Mouse (Mus musculus): Measurements from ENCODE around the gene Vav3. TPM values are rescaled to one million over a fixed set of nuclear protein-coding genes. Genes with fewer than 3 reads are reported as not detected.

Gene Vav3
- polyA plus RNA-seq, 1 experiment from 2014 or later: 10.4 TPM

GRCm38 (mm10) chr3:109480625-109481024 is 140.2 kb downstream of the Vav3 start:
- Histone ChIP-seq H3K4me1 (replicated peaks; ENCODE audit: control insufficient read depth, insufficient read depth, low read length) (no peaks in the 10 kb centered on the region), H3K9ac (ENCODE audit: low read depth, low read length) (no peak overlapping the region), H3K27ac (ENCODE audit: low read depth, low read length) (no peak overlapping the region), H3K4me3 (ENCODE audit: low read depth, low read length) (no peak overlapping the region), H3K27me3 (replicated peaks; ENCODE audit: control insufficient read depth, insufficient read depth, low read length) (no peaks in the 10 kb centered on the region), H3K36me3 (ENCODE audit: control insufficient read depth, insufficient read depth) (no peaks in the 10 kb centered on the region), H3K9me3 (ENCODE audit: control insufficient read depth) (no peaks in the 10 kb centered on the region), H3K4me2 (replicated peaks; ENCODE audit: low read depth) (no peak overlapping the region)
- no peak for TF ChIP-seq CTCF (IDR thresholded peaks at IDR 0.05; ENCODE audit: low read depth)
- 31% methylated on average over 2 of the region's 2 CpGs for WGBS
- no peak for ATAC-seq

GRCm38 (mm10) chr3:109486786-109487185 is 146.3 kb downstream of the Vav3 start:
- no peak overlapping the region for H3K4me3 ChIP-seq (ENCODE audit: low read depth, low read length)
- no peak for TF ChIP-seq CTCF (IDR thresholded peaks at IDR 0.05; ENCODE audit: low read depth)
- H3K9ac ChIP-seq (ENCODE audit: low read depth, low read length): no peak overlapping the region
- H3K4me2 ChIP-seq (replicated peaks; ENCODE audit: low read depth): no peak overlapping the region
- no peaks in the 10 kb centered on the region for H3K9me3 ChIP-seq (ENCODE audit: control insufficient read depth)
- no peak for ATAC-seq
- no peaks in the 10 kb centered on the region for H3K36me3 ChIP-seq (ENCODE audit: control insufficient read depth, insufficient read depth)
- H3K27me3 ChIP-seq (replicated peaks; ENCODE audit: control insufficient read depth, insufficient read depth, low read length): no peaks in the 10 kb centered on the region
- no peaks in the 10 kb centered on the region for H3K4me1 ChIP-seq (replicated peaks; ENCODE audit: control insufficient read depth, insufficient read depth, low read length)
- WGBS: 74% methylated on average over 3 of the region's 3 CpGs
- H3K27ac ChIP-seq (ENCODE audit: low read depth, low read length): no peak overlapping the region

GRCm38 (mm10) chr3:109487823-109488222 is 147.4 kb downstream of the Vav3 start:
- 92% methylated on average over 4 of the region's 4 CpGs for WGBS
- Histone ChIP-seq H3K4me1 (replicated peaks; ENCODE audit: control insufficient read depth, insufficient read depth, low read length) (no peaks in the 10 kb centered on the region), H3K27me3 (replicated peaks; ENCODE audit: control insufficient read depth, insufficient read depth, low read length) (no peaks in the 10 kb centered on the region), H3K4me2 (replicated peaks; ENCODE audit: low read depth) (no peak overlapping the region), H3K27ac (ENCODE audit: low read depth, low read length) (no peak overlapping the region), H3K4me3 (ENCODE audit: low read depth, low read length) (no peak overlapping the region), H3K9ac (ENCODE audit: low read depth, low read length) (no peak overlapping the region), H3K9me3 (ENCODE audit: control insufficient read depth) (no peaks in the 10 kb centered on the region), H3K36me3 (ENCODE audit: control insufficient read depth, insufficient read depth) (no peaks in the 10 kb centered on the region)
- TF ChIP-seq CTCF (IDR thresholded peaks at IDR 0.05; ENCODE audit: low read depth): no peak
- ATAC-seq: no peak

- H3K4me1 ChIP-seq (replicated peaks; ENCODE audit: control insufficient read depth, insufficient read depth, low read length): no peaks in the 10 kb centered on the region
- ATAC-seq: no peak
- H3K27ac ChIP-seq (ENCODE audit: low read depth, low read length): no peak overlapping the region
- H3K4me3 ChIP-seq (ENCODE audit: low read depth, low read length): no peak overlapping the region
- H3K9me3 ChIP-seq (ENCODE audit: control insufficient read depth): no peaks in the 10 kb centered on the region
- 68% methylated on average over 4 of the region's 4 CpGs for WGBS
- no peak overlapping the region for H3K4me2 ChIP-seq (replicated peaks; ENCODE audit: low read depth)
- no peak overlapping the region for H3K9ac ChIP-seq (ENCODE audit: low read depth, low read length)
- no peak for TF ChIP-seq CTCF (IDR thresholded peaks at IDR 0.05; ENCODE audit: low read depth)
- no peaks in the 10 kb centered on the region for H3K36me3 ChIP-seq (ENCODE audit: control insufficient read depth, insufficient read depth)
- H3K27me3 ChIP-seq (replicated peaks; ENCODE audit: control insufficient read depth, insufficient read depth, low read length): no peaks in the 10 kb centered on the region
These were observed 148.3 kb downstream of the Vav3 start for GRCm38 (mm10) chr3:109488750-109489171.

GRCm38 (mm10) chr3:109490561-109491296 is 150.3 kb downstream of the Vav3 start:
- Histone ChIP-seq H3K4me3 (ENCODE audit: low read depth, low read length) (no peak overlapping the region), H3K9me3 (ENCODE audit: control insufficient read depth) (no peaks in the 10 kb centered on the region), H3K4me2 (replicated peaks; ENCODE audit: low read depth) (no peak overlapping the region), H3K36me3 (ENCODE audit: control insufficient read depth, insufficient read depth) (no peaks in the 10 kb centered on the region), H3K4me1 (replicated peaks; ENCODE audit: control insufficient read depth, insufficient read depth, low read length) (no peaks in the 10 kb centered on the region), H3K27ac (ENCODE audit: low read depth, low read length) (no peak overlapping the region), H3K27me3 (replicated peaks; ENCODE audit: control insufficient read depth, insufficient read depth, low read length) (no peaks in the 10 kb centered on the region), H3K9ac (ENCODE audit: low read depth, low read length) (no peak overlapping the region)
- 72% methylated on average over 11 of the region's 11 CpGs for WGBS
- no peak for ATAC-seq
- TF ChIP-seq CTCF (IDR thresholded peaks at IDR 0.05; ENCODE audit: low read depth): no peak

- H3K4me1 ChIP-seq (replicated peaks; ENCODE audit: control insufficient read depth, insufficient read depth, low read length): no peaks in the 10 kb centered on the region
- no peaks in the 10 kb centered on the region for H3K9me3 ChIP-seq (ENCODE audit: control insufficient read depth)
- H3K27me3 ChIP-seq (replicated peaks; ENCODE audit: control insufficient read depth, insufficient read depth, low read length): no peaks in the 10 kb centered on the region
- ATAC-seq: no peak
- TF ChIP-seq CTCF (IDR thresholded peaks at IDR 0.05; ENCODE audit: low read depth): peak; percentile 87
- H3K27ac ChIP-seq (ENCODE audit: low read depth, low read length): no peak overlapping the region
- no peak overlapping the region for H3K4me3 ChIP-seq (ENCODE audit: low read depth, low read length)
- no peak overlapping the region for H3K4me2 ChIP-seq (replicated peaks; ENCODE audit: low read depth)
- WGBS: 3% methylated on average over 2 of the region's 2 CpGs
- H3K36me3 ChIP-seq (ENCODE audit: control insufficient read depth, insufficient read depth): no peaks in the 10 kb centered on the region
- H3K9ac ChIP-seq (ENCODE audit: low read depth, low read length): no peak overlapping the region
These were observed 151.1 kb downstream of the Vav3 start for GRCm38 (mm10) chr3:109491568-109491967.

Data from intestine, postnatal 0 days (tissue).